Mouse (Mus musculus) lung, embryonic 16.5 days (tissue): ENCODE data around the gene Cfap44. TPM values are rescaled to one million over a fixed set of nuclear protein-coding genes. Genes with fewer than 3 reads are reported as not detected.
"Not testable (repeated sequence)": the region's sequence is repeated elsewhere in the genome, so short reads cannot be mapped to it uniquely, and the experiment has no call there.

ENCODE experiments used
- ATAC-seq: fragments of 200-750 bp; cut with Nextera tagmentation; 2 replicates; pipeline ENCODE4 v1.8.0; 2017; ENCODE audit warnings: low read depth, mild to moderate bottlenecking, moderate library complexity
- H3K27ac ChIP-seq: fragments of 300-500 bp; sonication (generic); 2 replicates; pipeline ENCODE4 v1.5.1; 2014; ENCODE audit warnings: mild to moderate bottlenecking, control low read depth, low read length
- H3K27me3 ChIP-seq: fragments of 300-500 bp; sonication (generic); 2 replicates; pipeline ENCODE4 v1.6.1; 2014; ENCODE audit warnings: low read depth, low read length, mixed read lengths; ENCODE audit not compliant: control insufficient read depth, insufficient read depth
- H3K36me3 ChIP-seq: fragments of 300-500 bp; sonication (generic); 2 replicates; pipeline ENCODE4 v1.6.1; 2014; ENCODE audit warnings: low read length; ENCODE audit not compliant: control insufficient read depth, insufficient read depth
- H3K4me1 ChIP-seq: fragments of 300-500 bp; sonication (generic); replicated peaks from 2 replicates; pipeline ENCODE4 v1.6.1; 2014; ENCODE audit warnings: low read length, mixed read lengths; ENCODE audit not compliant: control insufficient read depth, insufficient read depth
- H3K4me2 ChIP-seq: fragments of 300-500 bp; sonication (generic); 2 replicates; pipeline ENCODE4 v1.6.1; 2014; ENCODE audit warnings: low read depth, low read length, control low read depth
- H3K4me3 ChIP-seq: fragments of 300-500 bp; sonication (generic); 2 replicates; pipeline ENCODE4 v1.5.1; 2014; ENCODE audit warnings: mild to moderate bottlenecking, low read length, control low read depth
- H3K9ac ChIP-seq: fragments of 300-500 bp; sonication (generic); 2 replicates; pipeline ENCODE4 v1.6.1; 2014; ENCODE audit warnings: low read length, control low read depth
- H3K9me3 ChIP-seq: fragments of 300-500 bp; sonication (generic); 2 replicates; pipeline ENCODE4 v1.6.1; 2016; ENCODE audit warnings: low read length; ENCODE audit not compliant: control insufficient read depth
- WGBS: fragments of 180-500 bp; shearing (Covaris S2); extraction: QIAGEN DNeasy Blood & Tissue Kit; methylation state at CpG from one replicate; pipeline ENCODE4 v1.1.7; 2014; 5-methylcytosine and 5-hydroxymethylcytosine counted together
- polyA plus RNA-seq: library from polyadenylated mRNA; unstranded; fragments of >200 nt; fragmentation: Nextera tagmentation; extraction: Ambion mirVana; gene quantifications from 2 replicates; pipeline ENCODE4 v1.2.1, GENCODE M21; 2015

Gene Cfap44
- polyA plus RNA-seq, 1 experiment from 2014 or later, result 1.6 TPM

GRCm38 (mm10) chr16:44421735-44422134 lies 27.1 kb downstream of the Cfap44 start:
- no peaks in the 10 kb centered on the region for H3K27me3 ChIP-seq
- no peak overlapping the region for H3K27ac ChIP-seq
- H3K9ac ChIP-seq, result no peak overlapping the region
- H3K4me3 ChIP-seq, result no peak overlapping the region
- no peak overlapping the region for H3K4me2 ChIP-seq
- no peak for ATAC-seq
- 83% methylated on average over 8 of the region's 8 CpGs for WGBS
- no peaks in the 10 kb centered on the region for H3K36me3 ChIP-seq
- H3K4me1 ChIP-seq, result peaks cover 11% of the 10 kb centered on the region
- H3K9me3 ChIP-seq, result no peaks in the 10 kb centered on the region

GRCm38 (mm10) chr16:44423499-44423898 lies 28.9 kb downstream of the Cfap44 start:
- Histone ChIP-seq H3K27me3 (no peaks in the 10 kb centered on the region), H3K9me3 (no peaks in the 10 kb centered on the region), H3K36me3 (no peaks in the 10 kb centered on the region), H3K9ac (no peak overlapping the region), H3K4me2 (no peak overlapping the region), H3K4me3 (no peak overlapping the region), H3K27ac (no peak overlapping the region), H3K4me1 (peaks cover 3% of the 10 kb centered on the region)
- no peak for ATAC-seq
- 19% methylated on average over 3 of the region's 3 CpGs for WGBS

GRCm38 (mm10) chr16:44428456-44428855 lies 33.9 kb downstream of the Cfap44 start:
- ATAC-seq, result no peak

GRCm38 (mm10) chr16:44430021-44430420 lies 35.4 kb downstream of the Cfap44 start:
- no peak for ATAC-seq
- no peak overlapping the region for H3K4me3 ChIP-seq
- WGBS, result 54% methylated on average over 7 of the region's 7 CpGs
- H3K4me1 ChIP-seq, result no peaks in the 10 kb centered on the region
- no peak overlapping the region for H3K27ac ChIP-seq
- H3K36me3 ChIP-seq, result no peaks in the 10 kb centered on the region
- no peaks in the 10 kb centered on the region for H3K27me3 ChIP-seq
- H3K4me2 ChIP-seq, result no peak overlapping the region
- H3K9ac ChIP-seq, result no peak overlapping the region
- no peaks in the 10 kb centered on the region for H3K9me3 ChIP-seq

More at GRCm38 (mm10) chr16:44428456-44428855, 33.9 kb downstream of the Cfap44 start:
- Histone ChIP-seq H3K27ac (no peak overlapping the region), H3K36me3 (no peaks in the 10 kb centered on the region), H3K9me3 (no peaks in the 10 kb centered on the region), H3K4me3 (no peak overlapping the region), H3K4me1 (no peaks in the 10 kb centered on the region), H3K9ac (no peak overlapping the region), H3K27me3 (no peaks in the 10 kb centered on the region), H3K4me2 (no peak overlapping the region)
- WGBS, result 65% methylated on average over 5 of the region's 5 CpGs

- H3K4me1 ChIP-seq, result no peaks in the 10 kb centered on the region
- H3K4me2 ChIP-seq, result no peak overlapping the region
- H3K9me3 ChIP-seq, result no peaks in the 10 kb centered on the region
- no peak for ATAC-seq
- H3K9ac ChIP-seq, result no peak overlapping the region
- H3K4me3 ChIP-seq, result no peak overlapping the region
- no peaks in the 10 kb centered on the region for H3K27me3 ChIP-seq
- no peak overlapping the region for H3K27ac ChIP-seq
- 65% methylated on average over 7 of the region's 7 CpGs for WGBS
- H3K36me3 ChIP-seq, result no peaks in the 10 kb centered on the region
Measured at GRCm38 (mm10) chr16:44434931-44435330, 40.3 kb downstream of the Cfap44 start.

- Histone ChIP-seq H3K4me2 (no peak overlapping the region), H3K4me1 (no peaks in the 10 kb centered on the region)
- no peak for ATAC-seq
Measured at GRCm38 (mm10) chr16:44435481-44435880, 40.9 kb downstream of the Cfap44 start.

GRCm38 (mm10) chr16:44441913-44442312 lies 47.3 kb downstream of the Cfap44 start:
- not testable (repeated sequence) for H3K27ac ChIP-seq, H3K27me3 ChIP-seq, H3K4me2 ChIP-seq, H3K36me3 ChIP-seq, H3K4me3 ChIP-seq, H3K9me3 ChIP-seq, ATAC-seq, H3K4me1 ChIP-seq, H3K9ac ChIP-seq
- 94% methylated on average over 15 of the region's 15 CpGs for WGBS

More at GRCm38 (mm10) chr16:44435481-44435880, 40.9 kb downstream of the Cfap44 start:
- Histone ChIP-seq H3K27ac (no peak overlapping the region), H3K27me3 (no peaks in the 10 kb centered on the region), H3K36me3 (no peaks in the 10 kb centered on the region), H3K4me3 (no peak overlapping the region), H3K9ac (no peak overlapping the region), H3K9me3 (no peaks in the 10 kb centered on the region)
- WGBS, result 58% methylated on average over 4 of the region's 4 CpGs

- Histone ChIP-seq H3K27me3 (no peaks in the 10 kb centered on the region), H3K36me3 (no peaks in the 10 kb centered on the region), H3K9ac (no peak overlapping the region), H3K9me3 (no peaks in the 10 kb centered on the region), H3K4me3 (no peak overlapping the region), H3K27ac (no peak overlapping the region), H3K4me2 (no peak overlapping the region), H3K4me1 (no peaks in the 10 kb centered on the region)
- ATAC-seq, result no peak
- 84% methylated on average over 2 of the region's 2 CpGs for WGBS
Measured at GRCm38 (mm10) chr16:44457858-44458257, 63.3 kb downstream of the Cfap44 start.

- Histone ChIP-seq H3K9ac (no peak overlapping the region), H3K4me3 (no peak overlapping the region), H3K36me3 (no peaks in the 10 kb centered on the region), H3K27me3 (no peaks in the 10 kb centered on the region), H3K4me2 (no peak overlapping the region), H3K27ac (no peak overlapping the region), H3K4me1 (no peaks in the 10 kb centered on the region), H3K9me3 (no peaks in the 10 kb centered on the region)
- WGBS, result 87% methylated on average over 2 of the region's 2 CpGs
- no peak for ATAC-seq
Measured at GRCm38 (mm10) chr16:44458826-44459225, 64.2 kb downstream of the Cfap44 start.

GRCm38 (mm10) chr16:44460922-44461321 lies 66.3 kb downstream of the Cfap44 start:
- no peak overlapping the region for H3K27ac ChIP-seq
- no peak for ATAC-seq
- H3K4me2 ChIP-seq, result no peak overlapping the region
- H3K36me3 ChIP-seq, result no peaks in the 10 kb centered on the region
- 62% methylated on average over 5 of the region's 5 CpGs for WGBS
- no peak overlapping the region for H3K4me3 ChIP-seq
- H3K27me3 ChIP-seq, result no peaks in the 10 kb centered on the region
- H3K4me1 ChIP-seq, result no peaks in the 10 kb centered on the region
- no peak overlapping the region for H3K9ac ChIP-seq
- H3K9me3 ChIP-seq, result no peaks in the 10 kb centered on the region
